Mouse (Mus musculus) midbrain, embryonic 15.5 days (tissue): ENCODE measurements around the gene Grb10. TPM values are rescaled to one million over a fixed set of nuclear protein-coding genes. Genes with fewer than 3 reads are reported as not detected.
A peak's percentile ranks its signal among the peaks of the same experiment; 100 is the strongest.

ENCODE experiments used
- ATAC-seq: fragments of 200-750 bp; cut with Nextera tagmentation; replicated peaks from 2 replicates; pipeline ENCODE4 v1.8.0; 2017; ENCODE audit warnings: moderate TSS enrichment
- H3K27ac ChIP-seq: fragments of 300-500 bp; sonication (generic); 2 replicates; pipeline ENCODE4 v1.5.1; 2015; ENCODE audit warnings: mild to moderate bottlenecking, inconsistent platforms
- H3K27me3 ChIP-seq: fragments of 300-500 bp; sonication (generic); replicated peaks from 2 replicates; pipeline ENCODE4 v1.6.1; 2015; ENCODE audit warnings: inconsistent platforms
- H3K36me3 ChIP-seq: fragments of 300-500 bp; sonication (generic); replicated peaks from 2 replicates; pipeline ENCODE4 v1.6.1; 2015; ENCODE audit warnings: inconsistent platforms
- H3K4me1 ChIP-seq: fragments of 300-500 bp; sonication (generic); 2 replicates; pipeline ENCODE4 v1.6.1; 2015; ENCODE audit warnings: inconsistent platforms
- H3K4me2 ChIP-seq: fragments of 300-500 bp; sonication (generic); 2 replicates; pipeline ENCODE4 v1.6.1; 2015; ENCODE audit warnings: inconsistent platforms, mild to moderate bottlenecking, moderate library complexity
- H3K4me3 ChIP-seq: fragments of 300-500 bp; sonication (generic); 2 replicates; pipeline ENCODE4 v1.5.1; 2015; ENCODE audit warnings: mild to moderate bottlenecking, inconsistent platforms
- H3K9ac ChIP-seq: fragments of 300-500 bp; sonication (generic); 2 replicates; pipeline ENCODE4 v1.6.1; 2015; ENCODE audit warnings: mild to moderate bottlenecking, inconsistent platforms
- H3K9me3 ChIP-seq: fragments of 300-500 bp; sonication (generic); 2 replicates; pipeline ENCODE4 v1.6.1; 2016; ENCODE audit warnings: inconsistent platforms
- WGBS: fragments of 180-500 bp; shearing (Covaris S2); methylation state at CpG from one replicate; pipeline ENCODE4 v1.1.7; 2015; ENCODE audit warnings: mixed read lengths; 5-methylcytosine and 5-hydroxymethylcytosine counted together
- polyA plus RNA-seq: library from polyadenylated mRNA; unstranded; fragments of >200 nt; fragmentation: Nextera tagmentation; extraction: Ambion mirVana; gene quantifications from 2 replicates; pipeline ENCODE4 v1.2.1, GENCODE M21; 2015

The Grb10 gene
- polyA plus RNA-seq, 1 experiment from 2014 or later: 92.5 TPM

DNA sequence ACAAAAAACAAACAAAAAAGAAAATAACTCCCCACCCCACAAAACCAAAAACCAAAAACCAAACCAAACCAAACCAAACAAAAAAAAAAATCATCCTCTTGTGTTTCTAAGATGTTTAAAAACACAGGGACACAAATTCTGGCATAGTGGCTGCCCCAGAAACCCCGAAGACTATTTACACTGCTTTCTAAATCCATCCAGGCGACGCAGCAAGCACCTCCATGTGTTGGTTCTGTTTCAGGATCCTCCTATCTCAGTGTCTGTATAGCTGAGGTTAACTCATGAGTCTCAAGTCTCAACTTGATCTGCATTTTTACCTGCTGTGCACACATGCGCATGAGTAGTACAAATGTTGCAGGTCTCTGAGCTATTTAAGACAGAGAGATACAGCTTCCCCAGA lies 1.9 kb upstream of the Grb10 start:
- Histone ChIP-seq H3K9ac (no peak overlapping the region), H3K27me3 (peaks cover 72% of the 10 kb centered on the region), H3K27ac (no peak overlapping the region), H3K4me2 (no peak overlapping the region), H3K4me3 (no peak overlapping the region), H3K4me1 (peaks cover 17% of the 10 kb centered on the region), H3K9me3 (no peaks in the 10 kb centered on the region), H3K36me3 (no peaks in the 10 kb centered on the region)
- ATAC-seq: no peak
- WGBS: 85% methylated on average over 4 of the region's 4 CpGs

GRCm38 (mm10) chr11:12039748-12040147 lies 1.3 kb upstream of the Grb10 start:
- peaks cover 78% of the 10 kb centered on the region for H3K27me3 ChIP-seq
- no peak overlapping the region for H3K4me2 ChIP-seq
- H3K4me1 ChIP-seq: peaks cover 17% of the 10 kb centered on the region
- no peaks in the 10 kb centered on the region for H3K36me3 ChIP-seq
- WGBS: 72% methylated on average over 6 of the region's 6 CpGs
- no peak overlapping the region for H3K27ac ChIP-seq
- H3K9ac ChIP-seq: no peak overlapping the region
- ATAC-seq: no peak
- no peak overlapping the region for H3K4me3 ChIP-seq
- no peaks in the 10 kb centered on the region for H3K9me3 ChIP-seq

DNA sequence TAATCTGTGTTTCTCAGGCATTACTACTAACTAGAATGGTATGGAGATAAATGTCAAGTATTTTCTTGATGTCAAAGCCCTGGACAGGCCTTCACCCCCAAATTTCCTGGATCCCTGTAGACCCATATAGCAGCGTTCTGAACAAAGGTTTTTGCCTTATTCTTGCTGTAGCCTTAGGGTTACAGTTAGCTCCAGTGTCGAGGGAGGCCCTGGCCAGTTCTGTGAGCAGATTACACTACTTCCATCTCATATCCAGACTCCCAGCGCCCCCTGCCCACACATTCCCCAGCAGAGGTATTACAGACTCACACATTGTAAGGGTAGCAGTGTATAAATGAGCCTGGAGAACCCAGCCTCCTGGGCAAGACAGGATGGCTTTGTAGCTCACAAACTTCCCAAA lies 615 bp upstream of the Grb10 start:
- Histone ChIP-seq H3K4me1 (peaks cover 17% of the 10 kb centered on the region), H3K27ac (no peak overlapping the region), H3K36me3 (no peaks in the 10 kb centered on the region), H3K27me3 (peaks cover 80% of the 10 kb centered on the region), H3K4me2 (no peak overlapping the region), H3K9me3 (no peaks in the 10 kb centered on the region), H3K4me3 (no peak overlapping the region), H3K9ac (no peak overlapping the region)
- no peak for ATAC-seq
- 18% methylated on average over 3 of the region's 3 CpGs for WGBS

GRCm38 (mm10) chr11:12037689-12038469 lies 604 bp downstream of the Grb10 start:
- Histone ChIP-seq H3K27ac (no peak overlapping the region), H3K36me3 (no peaks in the 10 kb centered on the region)
- peak; percentile 37 for ATAC-seq

DNA sequence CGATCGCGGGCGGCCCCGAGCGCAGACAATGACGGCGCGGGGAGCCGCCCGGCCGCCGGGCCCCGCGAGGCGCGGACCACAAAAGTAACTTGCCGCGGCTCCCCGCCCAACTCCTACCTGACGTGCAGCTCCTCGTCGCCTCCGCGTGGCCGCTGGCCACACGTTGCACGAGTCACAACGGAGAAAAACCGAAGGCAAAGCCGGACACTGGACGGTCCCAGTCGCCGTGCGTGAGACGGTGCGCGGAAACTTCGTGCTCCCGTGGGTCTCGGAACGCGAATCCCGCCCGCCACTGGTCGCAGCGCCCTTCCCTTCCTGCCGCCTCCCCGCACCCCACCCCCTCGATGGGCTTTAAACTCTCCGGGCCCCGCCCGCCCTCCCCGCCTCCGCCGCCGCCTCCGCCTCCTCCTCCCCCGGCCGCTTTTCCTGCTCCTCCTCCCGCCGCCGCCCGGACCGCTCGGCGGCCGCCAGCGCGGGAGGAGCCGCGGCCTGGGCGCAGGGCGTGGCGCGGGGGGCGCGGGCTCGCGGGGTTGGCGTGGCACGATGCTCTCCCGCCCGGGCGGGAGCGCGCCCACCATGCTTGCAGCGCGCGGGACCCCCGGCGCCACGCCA lies 1.3 kb downstream of the Grb10 start:
- no peaks in the 10 kb centered on the region for H3K9me3 ChIP-seq
- ATAC-seq: peak; percentile 70
- peaks cover 17% of the 10 kb centered on the region for H3K4me1 ChIP-seq
- 0 out of 2 replicates have a peak overlapping the region, but pooled peaks have one; percentile 48 for H3K27ac ChIP-seq
- H3K27me3 ChIP-seq: peaks cover 91% of the 10 kb centered on the region
- H3K4me2 ChIP-seq: peak overlapping the region; percentile 60
- peak overlapping the region; percentile 47 for H3K4me3 ChIP-seq
- no peaks in the 10 kb centered on the region for H3K36me3 ChIP-seq
- H3K9ac ChIP-seq: peak overlapping the region; percentile 35
- under 1% methylated on average over 76 of the region's 93 CpGs for WGBS

More at GRCm38 (mm10) chr11:12037689-12038469, 604 bp downstream of the Grb10 start:
- H3K9ac ChIP-seq: no peak overlapping the region
- peaks cover 89% of the 10 kb centered on the region for H3K27me3 ChIP-seq
- peaks cover 17% of the 10 kb centered on the region for H3K4me1 ChIP-seq
- H3K4me2 ChIP-seq: peak overlapping the region; percentile 60
- no peaks in the 10 kb centered on the region for H3K9me3 ChIP-seq
- peak overlapping the region; percentile 47 for H3K4me3 ChIP-seq
- WGBS: 4% methylated on average over 48 of the region's 48 CpGs

- H3K36me3 ChIP-seq: no peaks in the 10 kb centered on the region
- H3K4me1 ChIP-seq: peaks cover 17% of the 10 kb centered on the region
- peak overlapping the region; percentile 60 for H3K4me2 ChIP-seq
- peak overlapping the region; percentile 48; the same call in 1 of the 2 replicates for H3K27ac ChIP-seq
- WGBS: 2% methylated on average over 64 of the region's 65 CpGs
- H3K9ac ChIP-seq: peak overlapping the region; percentile 35
- peak; percentile 43 for ATAC-seq
- no peaks in the 10 kb centered on the region for H3K9me3 ChIP-seq
- H3K27me3 ChIP-seq: peaks cover 90% of the 10 kb centered on the region
- H3K4me3 ChIP-seq: peak overlapping the region; percentile 47
Measured at GRCm38 (mm10) chr11:12035916-12036910, 2.3 kb downstream of the Grb10 start.

DNA sequence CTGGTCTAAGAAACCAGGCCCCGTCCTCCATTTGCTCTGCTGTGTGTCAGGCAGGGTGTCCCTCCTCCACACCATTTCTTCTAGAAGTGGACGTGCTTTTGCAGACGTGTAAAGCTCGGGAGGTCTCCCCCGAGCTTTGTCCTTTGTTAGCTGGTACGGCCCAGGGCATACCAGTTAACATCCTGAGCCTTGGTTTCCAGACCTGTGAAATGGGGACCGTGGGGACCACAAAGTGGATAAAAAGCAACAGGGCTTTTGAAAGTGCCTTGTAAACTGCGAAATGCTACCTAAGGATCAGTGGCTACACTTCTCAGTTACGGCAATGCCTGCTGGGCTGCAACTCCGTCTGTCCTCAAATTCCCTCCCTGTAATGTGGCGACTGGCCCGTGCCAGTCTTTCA lies 3.2 kb downstream of the Grb10 start:
- peak overlapping the region; percentile 60 for H3K4me2 ChIP-seq
- H3K4me3 ChIP-seq: peak overlapping the region; percentile 47; the same call in 1 of the 2 replicates
- no peak for ATAC-seq
- no peaks in the 10 kb centered on the region for H3K9me3 ChIP-seq
- no peaks in the 10 kb centered on the region for H3K36me3 ChIP-seq
- whole genome bisulfite sequencing: 10% methylated on average over 12 of the region's 12 CpGs
- H3K4me1 ChIP-seq: peaks cover 17% of the 10 kb centered on the region
- H3K9ac ChIP-seq: no peak overlapping the region; the same call in 1 of the 2 replicates
- no peak overlapping the region for H3K27ac ChIP-seq
- peaks cover 88% of the 10 kb centered on the region for H3K27me3 ChIP-seq

DNA sequence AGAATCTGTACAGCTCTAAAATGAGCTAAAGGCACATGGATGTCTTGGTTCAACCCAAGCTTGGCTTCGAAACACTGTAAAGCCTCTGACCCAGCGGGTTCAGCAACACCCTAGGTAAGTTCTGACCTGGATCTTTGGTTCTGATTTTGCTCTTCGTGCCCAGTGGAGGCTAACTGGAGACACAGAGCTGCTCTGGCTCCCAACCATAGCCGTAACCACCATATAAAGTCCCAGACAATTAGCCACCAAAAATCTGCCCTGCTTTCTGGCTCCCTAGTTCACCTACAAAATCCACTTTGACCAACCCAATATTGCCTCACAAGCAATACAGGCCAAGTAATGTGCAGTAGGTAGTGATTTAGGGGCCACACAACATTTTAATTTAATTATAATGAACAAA lies 3.7 kb downstream of the Grb10 start:
- no peak for ATAC-seq
- WGBS: 51% methylated on average over 4 of the region's 4 CpGs
- peak overlapping the region; percentile 1; the same call in 1 of the 2 replicates for H3K4me3 ChIP-seq
- H3K4me2 ChIP-seq: peak overlapping the region; percentile 60; the same call in 1 of the 2 replicates
- peaks cover 17% of the 10 kb centered on the region for H3K4me1 ChIP-seq
- no peak overlapping the region for H3K27ac ChIP-seq
- peaks cover 87% of the 10 kb centered on the region for H3K27me3 ChIP-seq
- H3K9ac ChIP-seq: no peak overlapping the region
- no peaks in the 10 kb centered on the region for H3K9me3 ChIP-seq
- no peaks in the 10 kb centered on the region for H3K36me3 ChIP-seq

DNA sequence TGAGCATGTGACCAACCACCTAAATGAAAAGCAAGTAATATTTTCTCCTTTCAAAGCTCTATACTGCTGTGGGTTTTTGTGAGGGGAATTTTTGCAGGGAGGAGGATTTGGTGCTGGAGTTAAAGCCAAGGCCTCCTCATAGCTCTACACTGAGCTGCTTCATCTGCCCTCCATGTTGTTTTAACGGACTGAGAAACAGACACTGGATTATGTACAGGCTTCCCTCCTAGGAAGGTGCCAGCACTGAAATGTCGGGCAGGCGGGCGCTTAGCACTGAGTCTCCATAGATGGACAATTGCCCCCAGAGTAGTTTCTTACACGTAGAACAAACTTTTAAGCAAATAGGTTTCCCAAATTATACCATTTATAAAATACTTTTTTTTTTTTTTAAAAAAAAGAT lies 4.1 kb downstream of the Grb10 start:
- Histone ChIP-seq H3K9me3 (no peaks in the 10 kb centered on the region), H3K9ac (no peak overlapping the region), H3K4me2 (0 out of 2 replicates have a peak overlapping the region, but pooled peaks have one; percentile 6), H3K4me3 (peak overlapping the region; percentile 5; the same call in 1 of the 2 replicates), H3K27ac (no peak overlapping the region), H3K36me3 (no peaks in the 10 kb centered on the region), H3K27me3 (peaks cover 87% of the 10 kb centered on the region), H3K4me1 (peaks cover 17% of the 10 kb centered on the region)
- ATAC-seq: no peak
- 34% methylated on average over 5 of the region's 5 CpGs for WGBS

GRCm38 (mm10) chr11:12032831-12033230 lies 5.7 kb downstream of the Grb10 start:
- WGBS: 31% methylated on average over 5 of the region's 5 CpGs
- no peak overlapping the region for H3K4me3 ChIP-seq
- H3K27me3 ChIP-seq: peaks cover 89% of the 10 kb centered on the region
- no peak overlapping the region for H3K9ac ChIP-seq
- H3K9me3 ChIP-seq: no peaks in the 10 kb centered on the region
- peaks cover 17% of the 10 kb centered on the region for H3K4me1 ChIP-seq
- no peak overlapping the region for H3K4me2 ChIP-seq
- no peak overlapping the region for H3K27ac ChIP-seq
- ATAC-seq: no peak
- H3K36me3 ChIP-seq: no peaks in the 10 kb centered on the region

DNA sequence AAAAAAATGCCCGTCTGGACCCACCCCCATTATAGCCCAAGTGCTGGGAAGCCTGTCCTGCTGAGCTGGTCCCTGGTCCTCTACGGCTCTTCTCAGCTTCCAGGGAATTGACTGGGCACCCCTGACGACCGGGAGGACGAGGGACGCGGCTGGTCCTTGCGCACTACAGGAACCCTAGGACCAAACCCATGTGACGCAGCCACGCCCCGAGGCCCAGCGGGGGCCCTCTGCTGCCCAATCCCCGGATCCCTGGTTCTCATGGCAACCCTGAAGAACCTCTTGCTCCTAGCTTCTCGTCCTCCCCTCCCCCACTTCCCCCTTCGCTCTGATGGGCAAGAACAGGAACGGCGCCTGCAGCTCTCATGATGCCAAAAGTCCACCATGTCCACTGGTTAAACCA lies 11.8 kb downstream of the Grb10 start:
- Histone ChIP-seq H3K4me1 (no peaks in the 10 kb centered on the region), H3K27me3 (peaks cover 62% of the 10 kb centered on the region), H3K4me3 (peak overlapping the region; percentile 41), H3K4me2 (peak overlapping the region; percentile 52), H3K9me3 (no peaks in the 10 kb centered on the region), H3K36me3 (no peaks in the 10 kb centered on the region), H3K27ac (peak overlapping the region; percentile 75), H3K9ac (peak overlapping the region; percentile 21)
- peak; percentile 70 for ATAC-seq
- WGBS: 56% methylated on average over 17 of the region's 17 CpGs
